Comparison of ENCODE assay signal across 8 mouse cellular contexts in genomic region chr9:65667701-65668100, GRCm38 (mm10). TPM values are rescaled to one million over a fixed set of nuclear protein-coding genes. Genes with fewer than 3 reads are reported as not detected.
DNase-seq lines count a peak whose midpoint lies in the region; ATAC-seq and TF ChIP-seq lines count a peak whose summit lies in the region.

Gene Oaz2 (plus strand): TSS chr9:65668001.

- no peaks in the 10 kb centered on the region for H3K9me3 ChIP-seq in heart, embryonic 13.5 days

- DNase-seq in left cerebral cortex, adult 18-20 months (ENCODE audit: low spot score in 2 of 2): no peak
- no peak for DNase-seq in left cerebral cortex, adult 11 months (ENCODE audit: low spot score)
- no peak for DNase-seq in left cerebral cortex, postnatal 14 days (ENCODE audit: low spot score in 2 of 2)
- DNase-seq in urinary bladder, postnatal 4 days (ENCODE audit: low spot score in 2 of 2): no peak

- no peaks in the 10 kb centered on the region for H3K27me3 ChIP-seq in heart, embryonic 13.5 days (replicated peaks)
- no peaks in the 10 kb centered on the region for H3K27me3 ChIP-seq in myocyte (ENCODE audit: control insufficient read depth, insufficient read depth, insufficient read length)

- no peak within 1 kb of the TSS for H3K9ac ChIP-seq in heart, embryonic 13.5 days

- no peaks in the 10 kb centered on the region for H3K36me3 ChIP-seq in heart, embryonic 13.5 days
- no peaks in the 10 kb centered on the region for H3K36me3 ChIP-seq in myocyte (ENCODE audit: control insufficient read depth, insufficient read depth)

- ATAC-seq in common myeloid progenitor, adult 5-6 weeks (replicated peaks; ENCODE audit: low read depth, poor library complexity, severe bottlenecking): no peak
- no peak for ATAC-seq in heart, embryonic 13.5 days (ENCODE audit: extremely low read depth, insufficient number of reproducible peaks, low FRiP score, low TSS enrichment)
- no peak for ATAC-seq in frontal cortex, adult (ENCODE audit: low TSS enrichment)

- no peak for TF ChIP-seq POLR2A in myocyte (IDR thresholded peaks at IDR 0.05; ENCODE audit: insufficient read length, low read depth)

- H3ac ChIP-seq in myocyte (ENCODE audit: control insufficient read depth, insufficient read length): no peak within 1 kb of the TSS

- 88% methylated on average over 8 of the region's 8 CpGs for WGBS in heart, embryonic 13.5 days

- no peaks in the 10 kb centered on the region for H3K79me2 ChIP-seq in myocyte (ENCODE audit: control insufficient read depth, insufficient read depth)

- H3K4me2 ChIP-seq in heart, embryonic 13.5 days: no peak within 1 kb of the TSS
- no peak within 1 kb of the TSS for H3K4me2 ChIP-seq in myocyte (ENCODE audit: low read depth)

- intact Hi-C loops in left cerebral cortex, postnatal 14 days (cut with DNase I): no loop called here

- H3K4me3 ChIP-seq in heart, embryonic 13.5 days: no peak within 1 kb of the TSS
- H3K4me3 ChIP-seq in myocyte: no peak within 1 kb of the TSS

- H3K27ac ChIP-seq in heart, embryonic 13.5 days (replicated peaks): no peak within 1 kb of the TSS

- H3K4me1 ChIP-seq in heart, embryonic 13.5 days: peaks cover 24% of the 10 kb centered on the region

TF ChIP-seq in myocyte, 11 proteins besides CTCF, POLR2A, EP300 and RAD21:
- no peak for TF ChIP-seq MAX (IDR thresholded peaks at IDR 0.05; ENCODE audit: low read depth)
- no peak for TF ChIP-seq MYOG (IDR thresholded peaks at IDR 0.05; ENCODE audit: control insufficient read depth in 1 of 3, insufficient read depth in 1 of 3, insufficient read length in 2 of 3, low read depth in 2 of 3)
- TF ChIP-seq USF1 (IDR thresholded peaks at IDR 0.05; ENCODE audit: low read depth): no peak
- TF ChIP-seq MYOD1 (IDR thresholded peaks at IDR 0.05; ENCODE audit: control insufficient read depth in 1 of 3, insufficient read length in 2 of 3, low read depth in 2 of 3): no peak
- TF ChIP-seq TCF3 (IDR thresholded peaks at IDR 0.05; ENCODE audit: insufficient read length, low read depth): no peak
- TF ChIP-seq E2F4 (IDR thresholded peaks at IDR 0.05; ENCODE audit: insufficient read depth): no peak

RNA-seq across cellular contexts. Expression of gene Oaz2, which starts in this region (rescaled TPM):
- 100 to 1,000 TPM; 241 to 243 TPM for total RNA-seq in left cerebral cortex, adult 18-20 months (2021)
- 40.1 and 45.3 TPM in 2 replicates for total RNA-seq in common myeloid progenitor, adult 5-6 weeks (2017)
- polyA plus RNA-seq in heart, embryonic 13.5 days (2015; fragmentation: Nextera tagmentation; extraction: Ambion mirVana): 249 and 267 TPM in 2 replicates
- 100 to 1,000 TPM; 240 to 243 TPM for total RNA-seq in left cerebral cortex, postnatal 14 days (2021)
- polyA plus RNA-seq in myocyte (2012; fragmentation: generic; extraction: Trizol): 140 TPM
